Mouse (Mus musculus): Measurements from ENCODE around the gene Gm20695.

Gm20695 gene

DNA sequence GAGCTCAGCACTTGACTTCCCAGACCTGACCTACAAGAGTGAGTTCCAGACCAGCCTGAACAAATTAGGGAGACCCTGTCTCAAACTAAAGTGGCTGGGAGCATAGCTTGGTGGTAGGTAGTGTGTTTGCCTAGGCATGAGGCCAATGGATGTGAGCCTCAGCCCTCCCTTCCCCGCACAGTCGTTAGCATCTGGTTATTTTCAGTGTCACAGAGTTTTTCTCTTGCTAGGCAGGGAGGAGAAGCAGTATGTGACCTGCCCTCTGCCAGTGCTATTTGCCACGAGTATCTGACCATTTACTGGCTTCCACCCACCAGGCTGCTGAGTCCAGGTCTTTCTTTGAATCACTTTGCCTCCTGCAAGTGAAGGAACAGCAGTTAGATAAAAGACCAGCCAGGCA lies 9.3 kb downstream of the Gm20695 start:
- DNase-seq (ENCODE audit: inconsistent age in 2 of 2, low spot score in 1 of 2): no peak

- peak in 1 of 2 experiments; percentile 57 for DNase-seq (ENCODE audit: inconsistent age in 2 of 2, low spot score in 1 of 2)
Observed at GRCm38 (mm10) chr16:3895173-3895792, 10.8 kb downstream of the Gm20695 start.

DNA sequence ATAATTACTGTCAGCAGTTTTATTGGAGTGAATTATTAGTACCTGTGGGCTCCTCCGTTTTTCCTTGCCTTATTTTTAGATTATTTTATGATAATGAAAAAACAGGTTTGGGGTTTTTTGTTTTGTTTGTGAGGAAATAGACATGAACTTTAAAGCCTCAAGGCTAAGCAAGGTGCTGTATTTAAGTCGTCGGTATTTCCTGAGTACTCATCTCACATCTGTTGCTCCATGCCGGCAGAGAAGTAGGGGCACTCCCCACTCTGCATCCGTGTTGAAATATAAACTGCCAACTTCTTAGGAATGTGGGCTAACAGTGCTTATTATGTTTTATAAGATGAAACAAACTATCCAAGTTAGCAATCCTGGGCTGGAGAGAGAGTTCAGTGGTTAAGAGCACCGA lies 11.6 kb downstream of the Gm20695 start:
- no peak for DNase-seq (ENCODE audit: inconsistent age in 2 of 2, low spot score in 1 of 2)

GRCm38 (mm10) chr16:3896553-3896952 lies 12.1 kb downstream of the Gm20695 start:
- no peak for DNase-seq (ENCODE audit: inconsistent age in 2 of 2, low spot score in 1 of 2)

- peak in 1 of 2 experiments; percentile 54 for DNase-seq (ENCODE audit: inconsistent age in 2 of 2, low spot score in 1 of 2)
Observed at GRCm38 (mm10) chr16:3907471-3907870, 23.0 kb downstream of the Gm20695 start.

GRCm38 (mm10) chr16:3908537-3909111 lies 24.2 kb downstream of the Gm20695 start, which contains the start of the genes 1700037C18Rik and Cluap1:
1700037C18Rik (minus strand) TSS chr16:3908689.
Cluap1 (plus strand) TSS chr16:3908801.
- DNase-seq (ENCODE audit: inconsistent age in 2 of 2, low spot score in 1 of 2): peak; percentile 96 to 99

GRCm38 (mm10) chr16:3909118-3909517 lies 24.7 kb downstream of the Gm20695 start:
- DNase-seq (ENCODE audit: inconsistent age in 2 of 2, low spot score in 1 of 2): no peak

DNA sequence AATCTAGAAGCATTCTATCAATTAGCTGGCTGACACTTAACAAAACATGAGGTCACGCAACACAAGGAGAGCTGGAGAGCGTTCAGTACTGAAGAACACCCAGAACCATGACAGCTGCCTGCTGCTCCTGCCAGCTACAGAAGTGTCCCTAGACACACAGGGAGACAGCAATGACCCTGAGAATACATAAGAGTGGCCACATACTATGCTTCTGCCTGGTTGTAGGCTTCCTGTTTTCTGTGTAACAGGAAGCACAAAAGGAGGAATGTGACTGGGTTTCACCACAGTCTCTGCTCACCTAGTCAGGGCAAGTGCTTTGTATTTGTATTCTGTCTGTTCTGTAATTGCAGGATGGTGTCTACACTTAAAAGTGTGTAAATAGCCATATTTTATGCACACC lies 36.3 kb downstream of the Gm20695 start:
- no peak for DNase-seq (ENCODE audit: inconsistent age in 2 of 2, low spot score in 1 of 2)

DNA sequence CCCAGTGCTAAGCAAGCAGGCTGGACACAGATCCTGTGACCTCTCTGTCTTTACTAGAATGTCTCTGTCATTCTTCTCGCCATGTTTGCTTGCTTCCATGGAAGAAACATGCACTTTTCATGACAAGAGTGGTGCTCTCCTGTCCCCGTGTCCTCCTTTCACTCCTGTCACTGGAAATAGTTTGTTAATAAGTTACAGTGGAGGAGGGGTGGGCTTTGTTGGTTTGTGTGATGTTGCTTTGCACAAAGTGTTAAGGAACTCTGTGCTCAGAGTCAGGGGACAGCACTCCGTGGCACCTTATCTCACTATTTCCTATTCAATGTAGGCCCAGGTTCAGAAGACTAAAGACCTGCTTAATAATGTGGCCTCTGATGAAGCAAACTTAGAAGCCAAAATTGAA lies 39.1 kb downstream of the Gm20695 start:
- no peak for DNase-seq (ENCODE audit: inconsistent age in 2 of 2, low spot score in 1 of 2)

DNA sequence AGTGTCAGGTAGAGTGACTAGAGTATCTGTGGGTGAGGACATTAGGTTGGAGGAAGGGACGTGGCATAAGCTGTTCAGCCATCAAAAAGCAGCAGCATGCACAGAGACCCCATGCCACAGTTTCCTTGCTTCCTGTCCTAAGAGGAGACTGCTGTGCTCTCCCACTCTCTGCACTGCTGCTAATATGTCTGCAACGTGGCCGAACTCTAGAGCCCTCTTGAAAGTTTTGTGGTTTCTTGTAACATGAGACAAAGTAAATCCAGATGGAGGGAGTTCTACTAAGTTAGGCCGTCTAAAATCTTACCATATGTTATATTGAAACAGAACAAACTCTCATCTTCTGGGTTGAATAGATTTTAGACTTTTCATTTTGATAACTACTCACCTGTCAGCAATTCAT lies 39.5 kb downstream of the Gm20695 start:
- no peak for DNase-seq (ENCODE audit: inconsistent age in 2 of 2, low spot score in 1 of 2)

- no peak for DNase-seq (ENCODE audit: inconsistent age in 2 of 2, low spot score in 1 of 2)
Observed at GRCm38 (mm10) chr16:3928582-3928981, 44.1 kb downstream of the Gm20695 start.

- DNase-seq (ENCODE audit: inconsistent age in 2 of 2, low spot score in 1 of 2): no peak
Observed at GRCm38 (mm10) chr16:3929151-3929550, 44.7 kb downstream of the Gm20695 start.

GRCm38 (mm10) chr16:3933536-3933935 lies 49.1 kb downstream of the Gm20695 start:
- peak in 1 of 2 experiments; percentile 73 for DNase-seq (ENCODE audit: inconsistent age in 2 of 2, low spot score in 1 of 2)

DNA sequence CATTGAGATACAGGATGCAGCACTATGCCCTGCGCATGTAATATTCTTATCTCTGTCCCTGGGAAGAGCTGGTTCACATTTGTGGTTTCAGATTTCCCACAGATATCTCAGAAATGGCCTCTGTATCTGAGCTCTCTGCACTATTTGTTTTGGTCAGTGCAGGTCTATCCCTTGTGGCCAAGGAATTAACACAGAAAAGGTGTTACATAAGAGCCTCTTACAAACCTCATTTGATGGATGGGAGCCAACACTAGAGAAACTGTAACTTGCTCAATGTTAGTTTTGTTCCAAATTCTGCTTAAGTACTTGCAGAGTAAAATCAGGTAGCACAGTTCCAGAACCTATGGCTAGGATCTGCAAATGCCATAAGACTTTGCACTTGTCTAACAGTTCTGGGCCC lies 49.6 kb downstream of the Gm20695 start:
- DNase-seq (ENCODE audit: inconsistent age in 2 of 2, low spot score in 1 of 2): peak in 1 of 2 experiments; percentile 65

GRCm38 (mm10) chr16:3934701-3935100 lies 50.3 kb downstream of the Gm20695 start:
- DNase-seq (ENCODE audit: inconsistent age in 2 of 2, low spot score in 1 of 2): peak in 1 of 2 experiments; percentile 59

DNA sequence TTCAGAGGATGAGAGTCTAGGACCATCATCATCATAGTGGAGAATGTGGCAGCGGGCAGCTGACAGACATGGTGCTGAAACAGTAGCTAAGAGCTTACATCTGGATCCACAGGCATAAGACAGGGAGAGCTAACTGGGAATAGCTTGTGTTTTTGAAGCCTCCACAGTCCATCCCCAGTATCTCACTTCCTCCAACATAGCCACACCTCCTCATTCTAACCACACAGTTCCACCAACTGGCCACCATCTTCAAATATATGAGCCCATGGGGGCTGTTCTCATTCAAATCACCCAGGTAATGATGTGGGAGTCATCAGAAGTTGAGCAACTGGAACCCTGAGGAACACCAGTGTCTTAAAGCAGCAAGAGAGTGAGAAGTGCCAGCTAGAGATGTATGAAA lies 66.7 kb downstream of the Gm20695 start:
- no peak for DNase-seq (ENCODE audit: inconsistent age in 2 of 2, low spot score in 1 of 2)

GRCm38 (mm10) chr16:3956369-3956768 lies 71.9 kb downstream of the Gm20695 start:
- peak in 1 of 2 experiments; percentile 86 for DNase-seq (ENCODE audit: inconsistent age in 2 of 2, low spot score in 1 of 2)

GRCm38 (mm10) chr16:3959261-3959660 lies 74.8 kb downstream of the Gm20695 start:
- peak in 1 of 2 experiments; percentile 77 for DNase-seq (ENCODE audit: inconsistent age in 2 of 2, low spot score in 1 of 2)

DNA sequence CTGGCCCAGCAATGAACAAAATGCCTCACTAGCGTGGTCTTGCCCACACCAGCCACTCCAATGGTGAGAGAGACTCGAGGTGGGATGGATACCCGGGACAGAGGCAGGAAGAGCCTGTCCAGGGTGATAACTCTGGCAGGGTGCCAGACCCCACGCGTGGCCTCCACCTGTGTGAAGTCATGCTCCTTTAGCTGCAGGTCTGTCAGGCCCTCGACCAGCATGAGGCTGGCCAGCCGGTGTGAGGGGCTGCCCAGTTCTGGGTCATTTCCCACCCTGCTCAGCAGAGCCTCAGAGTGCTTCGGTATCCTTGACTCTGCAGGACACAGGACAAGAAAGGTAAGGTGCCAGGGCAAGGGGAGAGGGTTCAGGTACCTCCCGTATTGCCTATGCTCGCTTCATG lies 80.5 kb downstream of the Gm20695 start:
- no peak for DNase-seq (ENCODE audit: inconsistent age in 2 of 2, low spot score in 1 of 2)

- no peak for DNase-seq (ENCODE audit: inconsistent age in 2 of 2, low spot score in 1 of 2)
Observed at GRCm38 (mm10) chr16:3965534-3965933, 81.1 kb downstream of the Gm20695 start.
